ENCODE assay signal across 22 mouse cellular contexts in the genomic region with DNA sequence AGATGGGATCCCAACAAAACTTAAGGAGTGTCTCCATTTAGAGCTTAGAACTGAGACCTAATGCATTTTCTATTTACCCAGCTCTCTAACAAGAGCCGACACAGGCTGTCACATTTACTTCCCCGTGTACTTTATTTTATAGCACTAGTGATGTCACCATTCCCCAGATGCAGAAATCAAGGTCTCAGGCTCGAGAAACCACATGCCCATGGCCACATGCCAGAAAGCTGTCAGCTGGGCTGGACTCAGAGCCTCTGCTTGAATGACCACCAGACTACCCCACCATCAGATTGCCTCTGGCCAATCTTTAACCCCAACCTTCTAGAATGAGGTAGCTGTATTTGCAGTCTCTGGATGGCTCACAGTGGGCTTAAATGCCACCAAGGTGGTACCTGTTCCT. TPM values are rescaled to one million over a fixed set of nuclear protein-coding genes. Genes with fewer than 3 reads are reported as not detected.
DNase-seq lines count a peak whose midpoint lies in the region; ATAC-seq and TF ChIP-seq lines count a peak whose summit lies in the region.
"Had no signal": no experiment of that assay in that cellular context is flagged by ENCODE, and none has a peak within 500 bp of the region (broad histone marks: within the 10 kb centered on the region; RNA-seq: fewer than 3 reads in every experiment).

No protein-coding gene starts in this region.

- ATAC-seq in Patski = peak; percentile 1
- ATAC-seq: CD4-positive, CD25-positive, alpha-beta regulatory T cell, adult 4 months; forebrain, embryonic 14.5 days; forebrain, postnatal 0 days; intestine, postnatal 0 days had no signal

- DNase-seq in adrenal gland, adult (ENCODE audit: inconsistent age in 2 of 2, low spot score in 1 of 2) = peak; percentile 29 to 40
- no peak for DNase-seq in adrenal gland, adult 18-20 months (ENCODE audit: low spot score in 2 of 2)
- DNase-seq in adrenal gland, postnatal 36 days = peak; percentile 17 to 45
- no peak for DNase-seq in adrenal gland, adult 2 months
- DNase-seq in Patski (ENCODE audit: low read depth, low spot score) = peak; percentile 69
- DNase-seq in kidney, postnatal 36 days = no peak
- DNase-seq: cerebellum, adult 18-20 months; cerebellum, adult 9-11 months; cerebellum, postnatal 25 days; forebrain, postnatal 0 days; gastrocnemius, adult 2 months; gastrocnemius, postnatal 14 days; heart, adult 11 months; kidney, adult 2 months had no signal

- no peak for TF ChIP-seq CTCF in Patski (IDR thresholded peaks at IDR 0.05)

- CTCF ChIA-PET in Patski (lab: Charles Lee) = interaction anchor here (1.2 to 3.5 kb wide), 4 partner anchors 16 to 61 kb away, joined by 3 to 14 read pairs (median 4); no protein-coding TSS in a partner anchor

- in situ Hi-C loops in Patski (cut with MboI; ENCODE audit: low pct_unique_long_range_greater_than_20kb) = no loop called here

- POLR2A ChIA-PET in Patski (lab: Charles Lee) = interaction anchor here (1.9 kb wide), 1 partner anchor 13 kb away, joined by 6 read pairs; no protein-coding TSS in a partner anchor

- H3K27me3 ChIP-seq in Patski = no peaks in the 10 kb centered on the region
- H3K27me3 ChIP-seq: hindbrain, embryonic 15.5 days had no signal

RNA-seq across cellular contexts. Expression of a gene that starts 4.0 kb away (rescaled TPM):
- 1 to 10 TPM in 1 of 2 experiments, under 1 TPM in 1; 0.93 to 2.5 TPM for total RNA-seq in adrenal gland, adult 18-20 months (2021)
- total RNA-seq in adrenal gland, postnatal 36 days (2021) = 1 to 10 TPM; 1.1 to 1.5 TPM
- 1 to 10 TPM in 1 of 2 experiments, under 1 TPM in 1; 0.69 to 1.3 TPM for total RNA-seq in adrenal gland, adult 2 months (2021)
- 1.1 and 2.8 TPM in 2 replicates for polyA plus RNA-seq in adrenal gland, adult 2 months (2012; rRNA removed)
- 0.12 TPM for polyA plus RNA-seq in Patski (2021)
- total RNA-seq: common myeloid progenitor, adult 5-6 weeks; hematopoietic stem cell, adult 5-6 weeks had no signal

RNA-seq across cellular contexts. Expression of a gene that starts 41.3 kb away (rescaled TPM):
- 1 to 10 TPM; 3.4 to 5.9 TPM for total RNA-seq in adrenal gland, adult 18-20 months (2021)
- 1 to 10 TPM; 2.5 TPM for total RNA-seq in adrenal gland, postnatal 36 days (2021)
- 1 to 10 TPM; 2.7 to 3.9 TPM for total RNA-seq in adrenal gland, adult 2 months (2021)
- 11.5 and 22.6 TPM in 2 replicates for polyA plus RNA-seq in adrenal gland, adult 2 months (2012; rRNA removed)
- 0.04 TPM for polyA plus RNA-seq in Patski (2021)
- total RNA-seq: common myeloid progenitor, adult 5-6 weeks; MEL had no signal
- polyA plus RNA-seq: C2C12; CD4-positive, CD25-positive, alpha-beta regulatory T cell, adult 4 months had no signal

Comparison
In these comparisons a context has a peak if more than half of its experiments do, and no peak if none do; other contexts are left out.
1. DNase-seq: peak in adrenal gland, adult (2 of 2), adrenal gland, postnatal 36 days (2 of 2) and Patski (single experiment); none in adrenal gland, adult 18-20 months (0 of 2), adrenal gland, adult 2 months (single experiment) and kidney, postnatal 36 days (0 of 2).